Mouse (Mus musculus) CH12.LX (cell line): ENCODE results near the gene Dtx3.

ENCODE experiments used
- BHLHE40 ChIP-seq: IDR thresholded peaks from 2 replicates; pipeline ENCODE4 v1.6.1; 2011; ENCODE audit warnings: mild to moderate bottlenecking, low read depth, low read length, improper control_type of control experiment
- CTCF ChIP-seq, 2 experiments: IDR thresholded peaks in 1 of 2; conservative IDR thresholded peaks in 1 of 2; 2 replicates each; pipeline ENCODE4 v1.5.1; 2011 to 2012; ENCODE audit warnings: low read depth in 2 of 2, low read length in 2 of 2, improper control_type of control experiment in 1 of 2, inconsistent platforms in 1 of 2, mild to moderate bottlenecking in 1 of 2, moderate library complexity in 1 of 2
- E2F4 ChIP-seq: IDR thresholded peaks from 2 replicates; pipeline ENCODE4 v1.6.1; 2011; ENCODE audit warnings: low read depth, low read length, improper control_type of control experiment; ENCODE audit not compliant: insufficient replicate concordance
- HCFC1 ChIP-seq: IDR thresholded peaks from 2 replicates; pipeline ENCODE4 v1.6.1; 2012; ENCODE audit warnings: low read depth, mild to moderate bottlenecking, inconsistent platforms, low read length, improper control_type of control experiment
- MAX ChIP-seq: IDR thresholded peaks from 2 replicates; pipeline ENCODE4 v1.6.1; 2011; ENCODE audit warnings: low read length, improper control_type of control experiment
- POLR2A ChIP-seq: IDR thresholded peaks from 2 replicates; pipeline ENCODE4 v1.6.1; 2011; ENCODE audit warnings: low read depth, mild to moderate bottlenecking, improper control_type of control experiment, low read length
- TBP ChIP-seq: conservative IDR thresholded peaks from 2 replicates; pipeline ENCODE4 v1.6.1; 2011; ENCODE audit warnings: low read depth, low read length, improper control_type of control experiment
- ZMIZ1 ChIP-seq: IDR thresholded peaks from 2 replicates; pipeline ENCODE4 v1.6.1; 2012; ENCODE audit warnings: low read depth, mild to moderate bottlenecking, inconsistent platforms, low read length, improper control_type of control experiment
- ZNF384 ChIP-seq: IDR thresholded peaks from 2 replicates; pipeline ENCODE4 v1.6.1; 2012; ENCODE audit warnings: low read depth, low read length, improper control_type of control experiment, inconsistent platforms

DNA sequence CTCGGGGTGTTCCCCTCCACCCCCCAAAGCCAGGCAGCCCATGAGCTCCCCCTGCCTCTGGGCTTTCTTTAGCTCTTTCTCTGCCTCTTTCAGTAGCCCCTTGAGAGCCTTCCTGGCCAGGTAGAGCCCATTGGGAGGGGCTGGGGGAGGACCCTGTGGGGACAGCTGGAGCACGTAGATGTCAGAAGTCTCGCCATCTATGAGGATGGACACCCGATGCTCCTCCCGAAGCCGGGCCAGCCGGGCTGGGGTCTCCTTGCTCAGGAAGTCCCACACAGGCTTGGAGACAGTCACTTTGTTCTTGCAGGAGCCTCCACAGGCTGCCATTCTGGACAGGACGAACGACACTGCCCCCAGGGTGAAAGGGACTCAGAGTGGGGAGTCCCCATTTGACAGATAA is 2.5 kb downstream of the Dtx3 start:
- TF ChIP-seq CTCF (conservative IDR thresholded peaks at IDR 0.05 in 1 of 2, IDR thresholded peaks at IDR 0.05 in 1 of 2; ENCODE audit: low read depth in 2 of 2, low read length in 2 of 2) = no peak
- TF ChIP-seq MAX = no peak
- no peak for TF ChIP-seq HCFC1
- no peak for TF ChIP-seq POLR2A
- no peak for TF ChIP-seq E2F4
- TF ChIP-seq ZNF384 = no peak
- TF ChIP-seq TBP = no peak
- TF ChIP-seq ZMIZ1 = no peak
- TF ChIP-seq BHLHE40 = no peak
